Mouse (Mus musculus): ENCODE data around the gene Cltb. TPM values are rescaled to one million over a fixed set of nuclear protein-coding genes. Genes with fewer than 3 reads are reported as not detected.

Gene Cltb
- 10 to 100 TPM; 35.8 to 40.6 TPM for total RNA-seq (2023)

GRCm38 (mm10) chr13:54610972-54611754, at the start of gene Cltb:
Cltb (minus strand) TSS chr13:54611344.

GRCm38 (mm10) chr13:54621155-54621932, 10.2 kb upstream of the Cltb start, which contains the start of gene Faf2:
Faf2 (plus strand) TSS chr13:54621784.

GRCm38 (mm10) chr13:54589996-54590951, 20.9 kb downstream of the Cltb start, which contains the start of the genes Nop16 and Higd2a:
Nop16 (minus strand) TSS chr13:54590090.
Higd2a (plus strand) TSS chr13:54590207.

GRCm38 (mm10) chr13:54574854-54575481, 36.2 kb downstream of the Cltb start, which contains the start of gene Arl10:
Arl10 (plus strand) TSS chr13:54575015.

DNA sequence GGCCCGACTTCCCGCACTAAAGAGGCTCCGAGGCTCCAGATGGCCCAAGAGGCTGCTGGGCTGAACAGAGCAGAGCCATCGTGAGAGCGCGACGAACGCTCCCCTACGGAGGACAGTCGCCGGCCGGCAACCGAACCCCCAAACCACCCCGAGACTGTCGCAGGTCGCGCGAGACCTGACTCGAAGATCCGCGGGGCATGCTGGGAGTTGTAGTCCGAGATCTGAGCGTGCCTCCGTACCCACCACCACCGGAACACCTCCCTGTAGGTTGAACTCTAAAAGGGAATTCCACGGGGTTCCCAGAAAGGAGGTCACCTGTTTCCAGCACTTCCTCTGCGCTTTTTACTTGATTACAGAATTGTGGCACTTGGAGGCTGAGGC, 46.0 kb downstream of the Cltb start, which contains the start of gene 4833439L19Rik:
TSS of gene 4833439L19Rik (minus strand) at position 235 of the 381 bp plus-strand sequence.

Other genes starting within 250 kb of the Cltb start
- under 1 TPM; 0.17 to 0.47 TPM for gene Cplx2, start 240.0 kb downstream of the Cltb start, total RNA-seq (2023)
- gene Thoc3, start 142.5 kb downstream of the Cltb start, total RNA-seq (2023) = 10 to 100 TPM; 34.0 to 35.1 TPM
- 10 to 100 TPM; 30.9 to 33.8 TPM for gene Simc1, start 107.6 kb downstream of the Cltb start, total RNA-seq (2023)
- 10 to 100 TPM; 37.7 to 46.2 TPM for gene 4833439L19Rik, start 45.9 kb downstream of the Cltb start, total RNA-seq (2023)
- 1 to 10 TPM; 1.9 to 3.9 TPM for gene Arl10, start 36.3 kb downstream of the Cltb start, total RNA-seq (2023)
- 10 to 100 TPM; 16.2 to 25.1 TPM for gene Nop16, start 21.3 kb downstream of the Cltb start, total RNA-seq (2023)
- 10 to 100 TPM; 84.3 to 84.7 TPM for gene Higd2a, start 21.1 kb downstream of the Cltb start, total RNA-seq (2023)
- gene Faf2, start 10.4 kb upstream of the Cltb start, total RNA-seq (2023) = 10 to 100 TPM; 49.8 to 67.3 TPM
- gene Rnf44, start 82.6 kb upstream of the Cltb start, total RNA-seq (2023) = 100 to 1,000 TPM; 223 to 234 TPM
- not detected for gene Cdhr2, start 90.1 kb upstream of the Cltb start, total RNA-seq (2023)
- gene Gprin1, start 138.5 kb upstream of the Cltb start, total RNA-seq (2023) = not detected
- gene Sncb, start 155.3 kb upstream of the Cltb start, total RNA-seq (2023) = not detected
- not detected for gene Eif4e1b, start 172.7 kb upstream of the Cltb start, total RNA-seq (2023)
- gene Tspan17, start 178.0 kb upstream of the Cltb start, total RNA-seq (2023) = 1 to 10 TPM in 1 of 2 experiments, under 1 TPM in 1; 0.84 to 2.1 TPM